18 mouse cellular contexts compared by ENCODE assay signal in genomic region chr9:69237316-69237715, GRCm38 (mm10).
A peak's percentile ranks its signal among the peaks of the same experiment; 100 is the strongest.
DNase-seq lines count a peak whose midpoint lies in the region; ATAC-seq lines count a peak whose summit lies in the region.
"Had no signal": no experiment of that assay in that cellular context is flagged by ENCODE, and none has a peak within 500 bp of the region (broad histone marks: within the 10 kb centered on the region; RNA-seq: fewer than 3 reads in every experiment).

No protein-coding gene starts in this region.

- DNase-seq in adrenal gland, adult (ENCODE audit: inconsistent age in 2 of 2, low spot score in 1 of 2), result peak; percentile 48 to 82
- DNase-seq in adrenal gland, postnatal 25 days, result no peak
- peak; percentile 37 for DNase-seq in adrenal gland, adult 8-10 months
- no peak for DNase-seq in hindbrain, embryonic 10.5 days (ENCODE audit: low spot score)
- no peak for DNase-seq in layer of hippocampus, adult 18-20 months (ENCODE audit: low spot score in 2 of 2)
- DNase-seq: cerebellum, adult 9-10 months; forebrain, postnatal 0 days; gastrocnemius, postnatal 36 days; right cerebral cortex, postnatal 14 days; thymus, adult 18-20 months had no signal

- WGBS in kidney, embryonic 14.5 days, result 64% methylated on average over 10 of the region's 10 CpGs
- 54% methylated on average over 10 of the region's 10 CpGs for WGBS in kidney, embryonic 15.5 days
- WGBS in heart, embryonic 15.5 days, result 30% methylated on average over 10 of the region's 10 CpGs
- 83% methylated on average over 10 of the region's 10 CpGs for WGBS in hindbrain, embryonic 10.5 days

- peaks cover 1% of the 10 kb centered on the region; the same call in 1 of the 2 replicates for H3K4me1 ChIP-seq in kidney, embryonic 14.5 days (ENCODE audit: control insufficient read depth, insufficient read depth, low read length)
- H3K4me1 ChIP-seq in kidney, embryonic 15.5 days, result peaks cover 7% of the 10 kb centered on the region
- H3K4me1 ChIP-seq in heart, embryonic 15.5 days (replicated peaks), result peaks cover 23% of the 10 kb centered on the region
- H3K4me1 ChIP-seq in hindbrain, embryonic 10.5 days (replicated peaks), result peaks cover 20% of the 10 kb centered on the region

- no peaks in the 10 kb centered on the region for H3K36me3 ChIP-seq in kidney, embryonic 14.5 days (ENCODE audit: control insufficient read depth, insufficient read depth, low read length)
- no peaks in the 10 kb centered on the region for H3K36me3 ChIP-seq in kidney, embryonic 15.5 days
- no peaks in the 10 kb centered on the region for H3K36me3 ChIP-seq in heart, embryonic 15.5 days
- no peaks in the 10 kb centered on the region for H3K36me3 ChIP-seq in hindbrain, embryonic 10.5 days
- H3K36me3 ChIP-seq: limb, embryonic 13.5 days had no signal

- H3K27me3 ChIP-seq in kidney, embryonic 14.5 days (ENCODE audit: control insufficient read depth, insufficient read depth, low read length), result no peaks in the 10 kb centered on the region
- H3K27me3 ChIP-seq in kidney, embryonic 15.5 days, result no peaks in the 10 kb centered on the region
- H3K27me3 ChIP-seq in heart, embryonic 15.5 days, result no peaks in the 10 kb centered on the region
- no peaks in the 10 kb centered on the region for H3K27me3 ChIP-seq in hindbrain, embryonic 10.5 days (ENCODE audit: insufficient read depth, poor library complexity, severe bottlenecking)
- H3K27me3 ChIP-seq: CH12.LX had no signal

- no peak overlapping the region for H3K9ac ChIP-seq in kidney, embryonic 14.5 days (ENCODE audit: low read depth, low read length)
- H3K9ac ChIP-seq in kidney, embryonic 15.5 days, result no peak overlapping the region
- no peak overlapping the region for H3K9ac ChIP-seq in heart, embryonic 15.5 days
- H3K9ac ChIP-seq: forebrain, postnatal 0 days; limb, embryonic 13.5 days had no signal

- H3K27ac ChIP-seq in kidney, embryonic 14.5 days (ENCODE audit: low read depth, low read length), result 0 out of 2 replicates have a peak overlapping the region, but pooled peaks have one; percentile 4
- H3K27ac ChIP-seq in kidney, embryonic 15.5 days, result no peak overlapping the region
- H3K27ac ChIP-seq in heart, embryonic 15.5 days, result peak overlapping the region; percentile 65
- no peak overlapping the region for H3K27ac ChIP-seq in hindbrain, embryonic 10.5 days
- H3K27ac ChIP-seq: hindbrain, postnatal 0 days; limb, embryonic 13.5 days had no signal

- H3K4me3 ChIP-seq in kidney, embryonic 14.5 days (ENCODE audit: low read length), result no peak overlapping the region
- H3K4me3 ChIP-seq in kidney, embryonic 15.5 days (replicated peaks), result no peak overlapping the region
- H3K4me3 ChIP-seq in heart, embryonic 15.5 days, result no peak overlapping the region
- H3K4me3 ChIP-seq in hindbrain, embryonic 10.5 days, result no peak overlapping the region
- H3K4me3 ChIP-seq: limb, embryonic 13.5 days had no signal

- no peak for ATAC-seq in kidney, embryonic 14.5 days (ENCODE audit: low FRiP score, low TSS enrichment)
- no peak for ATAC-seq in kidney, embryonic 15.5 days (replicated peaks; ENCODE audit: low FRiP score)
- ATAC-seq in heart, embryonic 15.5 days (replicated peaks; ENCODE audit: insufficient number of reproducible peaks, insufficient read depth, low FRiP score, low read depth), result no peak
- ATAC-seq: activated CD4-positive, CD25-positive, alpha-beta regulatory T cell, adult 4 months; forebrain, postnatal 0 days; hindbrain, postnatal 0 days had no signal

- no peak overlapping the region for H3K4me2 ChIP-seq in kidney, embryonic 14.5 days (replicated peaks; ENCODE audit: low read depth, low read length)
- no peak overlapping the region for H3K4me2 ChIP-seq in kidney, embryonic 15.5 days
- peak overlapping the region; percentile 48 for H3K4me2 ChIP-seq in heart, embryonic 15.5 days
- H3K4me2 ChIP-seq: limb, embryonic 13.5 days; midbrain, embryonic 11.5 days had no signal

- H3K9me3 ChIP-seq in kidney, embryonic 14.5 days (ENCODE audit: control insufficient read depth, low read length), result peaks cover 4% of the 10 kb centered on the region; the same call in 1 of the 2 replicates
- H3K9me3 ChIP-seq in kidney, embryonic 15.5 days (replicated peaks), result no peaks in the 10 kb centered on the region
- no peaks in the 10 kb centered on the region for H3K9me3 ChIP-seq in heart, embryonic 15.5 days (replicated peaks)
- no peaks in the 10 kb centered on the region for H3K9me3 ChIP-seq in hindbrain, embryonic 10.5 days
- H3K9me3 ChIP-seq: limb, embryonic 13.5 days had no signal

Comparison
In these comparisons a context has a peak if more than half of its experiments do, and no peak if none do; other contexts are left out.
1. DNase-seq: peak in adrenal gland, adult (2 of 2) and adrenal gland, adult 8-10 months (single experiment); none in adrenal gland, postnatal 25 days (single experiment), hindbrain, embryonic 10.5 days (single experiment) and layer of hippocampus, adult 18-20 months (0 of 2).
2. H3K27ac ChIP-seq: peak in kidney, embryonic 14.5 days (single experiment) and heart, embryonic 15.5 days (single experiment); none in kidney, embryonic 15.5 days (single experiment) and hindbrain, embryonic 10.5 days (single experiment).